Mouse (Mus musculus) cerebellum, adult 2 months (tissue): ENCODE measurements around the gene Ppfibp2.

Experiments
- CTCF ChIP-seq: fragments of 200-500 bp; IDR thresholded peaks from 2 replicates; pipeline ENCODE4 v1.5.1; 2011; ENCODE audit warnings: low read depth, mild to moderate bottlenecking, control low read depth, low read length, moderate library complexity, borderline replicate concordance; ENCODE audit not compliant: insufficient read depth
- POLR2A ChIP-seq: fragments of 200-500 bp; IDR thresholded peaks from 2 replicates; pipeline ENCODE4 v1.6.1; 2011; ENCODE audit warnings: low read length, control low read depth, borderline replicate concordance; ENCODE audit not compliant: insufficient read depth

DNA sequence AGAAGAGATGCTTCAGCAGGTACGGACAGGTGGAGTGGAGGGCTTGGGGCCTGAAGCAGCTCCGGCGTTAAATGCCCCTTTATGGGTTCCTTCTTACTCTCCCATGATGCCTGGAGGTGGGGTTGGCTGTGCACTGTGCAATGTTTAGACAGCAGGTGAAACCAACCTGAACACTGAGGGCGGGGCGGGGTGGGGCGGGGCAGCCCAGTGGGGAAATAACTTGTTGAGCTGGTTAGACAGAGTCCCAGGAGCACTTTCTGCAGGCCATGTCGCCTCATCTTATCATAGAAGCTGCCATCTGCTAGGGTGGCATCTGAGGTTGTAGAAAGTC is 90.9 kb downstream of the Ppfibp2 start:
- TF ChIP-seq POLR2A (no peak), CTCF (no peak)
